Mouse (Mus musculus) forebrain, embryonic 10.5 days (tissue): ENCODE data around the gene Prrc2a. TPM values are rescaled to one million over a fixed set of nuclear protein-coding genes. Genes with fewer than 3 reads are reported as not detected.

Experiments
- DNase-seq: peaks from one replicate; pipeline ENCODE4 v3.0.0-alpha.2; 2017; ENCODE audit warnings: low spot score; ENCODE audit errors: extremely low spot score
- H3K27ac ChIP-seq: fragments of 300-500 bp; sonication (generic); 2 replicates; pipeline ENCODE4 v1.5.1; 2016; ENCODE audit warnings: mild to moderate bottlenecking
- H3K27me3 ChIP-seq: fragments of 300-500 bp; sonication (generic); 2 replicates; pipeline ENCODE4 v1.6.1; 2016; ENCODE audit warnings: mild to moderate bottlenecking; ENCODE audit not compliant: poor library complexity, severe bottlenecking
- H3K36me3 ChIP-seq: fragments of 300-500 bp; sonication (generic); replicated peaks from 2 replicates; pipeline ENCODE4 v1.6.1; 2016; ENCODE audit warnings: mild to moderate bottlenecking, moderate library complexity
- H3K4me1 ChIP-seq: fragments of 300-500 bp; sonication (generic); 2 replicates; pipeline ENCODE4 v1.6.1; 2016
- H3K4me3 ChIP-seq: fragments of 300-500 bp; sonication (generic); 2 replicates; pipeline ENCODE4 v1.5.1; 2016; ENCODE audit warnings: mild to moderate bottlenecking, moderate library complexity
- H3K9me3 ChIP-seq: fragments of 300-500 bp; sonication (generic); 2 replicates; pipeline ENCODE4 v1.6.1; 2016; ENCODE audit warnings: mild to moderate bottlenecking, moderate library complexity
- WGBS: fragments of 180-500 bp; shearing (Covaris S2); methylation state at CpG from one replicate; pipeline ENCODE4 v1.1.7; 2016; 5-methylcytosine and 5-hydroxymethylcytosine counted together
- polyA plus RNA-seq: library from polyadenylated mRNA; unstranded; fragments of >200 nt; fragmentation: Nextera tagmentation; extraction: Ambion mirVana; gene quantifications from 2 replicates; pipeline ENCODE4 v1.2.1, GENCODE M21; 2016

Gene Prrc2a
- polyA plus RNA-seq, 1 experiment from 2014 or later: 200 TPM

- no peak for DNase-seq
- H3K27me3 ChIP-seq: peaks cover 83% of the 10 kb centered on the region
- WGBS: 54% methylated on average over 6 of the region's 6 CpGs
- H3K4me1 ChIP-seq: peaks cover 32% of the 10 kb centered on the region
- H3K9me3 ChIP-seq: no peaks in the 10 kb centered on the region
- no peak overlapping the region for H3K27ac ChIP-seq
- no peak overlapping the region for H3K4me3 ChIP-seq
- H3K36me3 ChIP-seq: no peaks in the 10 kb centered on the region
These were observed 32.4 kb upstream of the Prrc2a start for GRCm38 (mm10) chr17:35197126-35197525.

GRCm38 (mm10) chr17:35196321-35196641 lies 31.6 kb upstream of the Prrc2a start:
- no peak overlapping the region for H3K27ac ChIP-seq
- no peaks in the 10 kb centered on the region for H3K9me3 ChIP-seq
- H3K4me1 ChIP-seq: peaks cover 32% of the 10 kb centered on the region
- 36% methylated on average over 9 of the region's 9 CpGs for WGBS
- peak overlapping the region; percentile 57 for H3K4me3 ChIP-seq
- H3K27me3 ChIP-seq: peaks cover 75% of the 10 kb centered on the region
- H3K36me3 ChIP-seq: no peaks in the 10 kb centered on the region
- no peak for DNase-seq

GRCm38 (mm10) chr17:35195631-35196320 lies 31.1 kb upstream of the Prrc2a start:
- Histone ChIP-seq H3K4me3 (peak overlapping the region; percentile 57), H3K27me3 (peaks cover 70% of the 10 kb centered on the region), H3K27ac (peak overlapping the region; percentile 70), H3K36me3 (no peaks in the 10 kb centered on the region), H3K9me3 (no peaks in the 10 kb centered on the region), H3K4me1 (peaks cover 32% of the 10 kb centered on the region)
- peak; percentile 75 for DNase-seq
- WGBS: 2% methylated on average over 66 of the region's 66 CpGs

- H3K27ac ChIP-seq: peak overlapping the region; percentile 70
- peaks cover 63% of the 10 kb centered on the region for H3K27me3 ChIP-seq
- no peak for DNase-seq
- peaks cover 32% of the 10 kb centered on the region for H3K4me1 ChIP-seq
- H3K9me3 ChIP-seq: no peaks in the 10 kb centered on the region
- H3K4me3 ChIP-seq: peak overlapping the region; percentile 57
- H3K36me3 ChIP-seq: no peaks in the 10 kb centered on the region
- WGBS: 49% methylated on average over 19 of the region's 19 CpGs
These were observed 30.3 kb upstream of the Prrc2a start for GRCm38 (mm10) chr17:35194844-35195630.

- Histone ChIP-seq H3K36me3 (no peaks in the 10 kb centered on the region), H3K4me1 (peaks cover 35% of the 10 kb centered on the region), H3K4me3 (peak within 1 kb of the TSS; percentile 57), H3K27ac (no peak within 1 kb of the TSS), H3K27me3 (peaks cover 57% of the 10 kb centered on the region), H3K9me3 (no peaks in the 10 kb centered on the region)
- no peak for DNase-seq
- 77% methylated on average over 28 of the region's 28 CpGs for WGBS
These were observed 29.5 kb upstream of the Prrc2a start, which contains the start of gene Ltb for GRCm38 (mm10) chr17:35193881-35194843. Gene Ltb (plus strand): TSS chr17:35194439.

- WGBS: 89% methylated on average over 5 of the region's 5 CpGs
These were observed 28.2 kb upstream of the Prrc2a start for GRCm38 (mm10) chr17:35192924-35193323.

GRCm38 (mm10) chr17:35191723-35192122 lies 27.0 kb upstream of the Prrc2a start:
- H3K4me3 ChIP-seq: no peak overlapping the region
- DNase-seq: no peak
- peaks cover 31% of the 10 kb centered on the region for H3K4me1 ChIP-seq
- peaks cover 35% of the 10 kb centered on the region for H3K27me3 ChIP-seq
- H3K36me3 ChIP-seq: no peaks in the 10 kb centered on the region
- no peak overlapping the region for H3K27ac ChIP-seq
- 67% methylated on average over 2 of the region's 2 CpGs for WGBS
- H3K9me3 ChIP-seq: no peaks in the 10 kb centered on the region

More at GRCm38 (mm10) chr17:35192924-35193323, 28.2 kb upstream of the Prrc2a start:
- Histone ChIP-seq H3K36me3 (no peaks in the 10 kb centered on the region), H3K9me3 (no peaks in the 10 kb centered on the region), H3K27ac (no peak overlapping the region), H3K4me3 (no peak overlapping the region), H3K4me1 (peaks cover 29% of the 10 kb centered on the region), H3K27me3 (peaks cover 47% of the 10 kb centered on the region)
- DNase-seq: no peak

- no peak for DNase-seq
- H3K36me3 ChIP-seq: no peaks in the 10 kb centered on the region
- H3K27ac ChIP-seq: no peak overlapping the region
- peaks cover 19% of the 10 kb centered on the region for H3K27me3 ChIP-seq
- peaks cover 34% of the 10 kb centered on the region for H3K4me1 ChIP-seq
- WGBS: 76% methylated on average over 4 of the region's 4 CpGs
- H3K4me3 ChIP-seq: no peak overlapping the region
- no peaks in the 10 kb centered on the region for H3K9me3 ChIP-seq
These were observed 25.4 kb upstream of the Prrc2a start for GRCm38 (mm10) chr17:35190096-35190495.

- H3K4me3 ChIP-seq: no peak overlapping the region
- WGBS: 65% methylated on average over 1 of the region's 1 CpGs
- no peaks in the 10 kb centered on the region for H3K36me3 ChIP-seq
- 0 out of 2 replicates have a peak overlapping the region, but pooled peaks have one; percentile 15 for H3K27ac ChIP-seq
- H3K9me3 ChIP-seq: no peaks in the 10 kb centered on the region
- H3K4me1 ChIP-seq: peaks cover 30% of the 10 kb centered on the region
- no peak for DNase-seq
- H3K27me3 ChIP-seq: peaks cover 10% of the 10 kb centered on the region
These were observed 24.5 kb upstream of the Prrc2a start for GRCm38 (mm10) chr17:35189186-35189585.

GRCm38 (mm10) chr17:35187959-35188610 lies 23.4 kb upstream of the Prrc2a start, which contains the start of gene Lst1:
Gene Lst1 (minus strand): TSS chr17:35188439.
- Histone ChIP-seq H3K27me3 (no peaks in the 10 kb centered on the region), H3K27ac (0 out of 2 replicates have a peak within 1 kb of the TSS, but pooled peaks have one; percentile 53), H3K4me3 (no peak within 1 kb of the TSS), H3K9me3 (no peaks in the 10 kb centered on the region), H3K4me1 (peaks cover 27% of the 10 kb centered on the region), H3K36me3 (no peaks in the 10 kb centered on the region)
- 80% methylated on average over 7 of the region's 7 CpGs for WGBS
- DNase-seq: no peak

GRCm38 (mm10) chr17:35187345-35187744 lies 22.6 kb upstream of the Prrc2a start:
- H3K4me1 ChIP-seq: peaks cover 27% of the 10 kb centered on the region
- H3K36me3 ChIP-seq: no peaks in the 10 kb centered on the region
- no peak for DNase-seq
- 79% methylated on average over 4 of the region's 4 CpGs for WGBS
- 0 out of 2 replicates have a peak overlapping the region, but pooled peaks have one; percentile 53 for H3K27ac ChIP-seq
- no peaks in the 10 kb centered on the region for H3K27me3 ChIP-seq
- no peaks in the 10 kb centered on the region for H3K9me3 ChIP-seq
- no peak overlapping the region for H3K4me3 ChIP-seq

GRCm38 (mm10) chr17:35186681-35187080 lies 22.0 kb upstream of the Prrc2a start:
- Histone ChIP-seq H3K27me3 (no peaks in the 10 kb centered on the region), H3K9me3 (no peaks in the 10 kb centered on the region), H3K36me3 (no peaks in the 10 kb centered on the region), H3K4me3 (peak overlapping the region; percentile 57), H3K27ac (peak overlapping the region; percentile 86), H3K4me1 (peaks cover 27% of the 10 kb centered on the region)
- DNase-seq: peak; percentile 40
- under 1% methylated on average over 4 of the region's 4 CpGs for WGBS
